9 mouse cellular contexts compared by ENCODE assay signal in genomic region chr6:120898188-120898833, GRCm38 (mm10). TPM values are rescaled to one million over a fixed set of nuclear protein-coding genes. Genes with fewer than 3 reads are reported as not detected.
DNase-seq lines count a peak whose midpoint lies in the region; ATAC-seq and TF ChIP-seq lines count a peak whose summit lies in the region.
"Had no signal": no experiment of that assay in that cellular context is flagged by ENCODE, and none has a peak within 500 bp of the region (broad histone marks: within the 10 kb centered on the region; RNA-seq: fewer than 3 reads in every experiment).

No protein-coding gene starts in this region.

- peak; percentile 85 for TF ChIP-seq RAD21 in MEL (IDR thresholded peaks at IDR 0.05; ENCODE audit: low read depth, low read length)

- H3K27ac ChIP-seq in MEL (ENCODE audit: control insufficient read depth, low read depth, low read length): no peak overlapping the region
- no peak overlapping the region for H3K27ac ChIP-seq in kidney, embryonic 14.5 days (ENCODE audit: low read depth, low read length)

- peaks cover 3 to 8% of the 10 kb centered on the region in 2 experiments for H3K36me3 ChIP-seq in MEL (ENCODE audit: control insufficient read depth in 1 of 2, insufficient read depth in 2 of 2, low read length in 2 of 2)
- H3K36me3 ChIP-seq in kidney, embryonic 14.5 days (ENCODE audit: control insufficient read depth, insufficient read depth, low read length): peaks cover 13% of the 10 kb centered on the region; the same call in 1 of the 2 replicates

- no peaks in the 10 kb centered on the region for H3K79me2 ChIP-seq in MEL (ENCODE audit: control insufficient read depth, insufficient read depth, low read length, poor library complexity)

- H3K4me3 ChIP-seq in MEL (ENCODE audit: control insufficient read depth in 1 of 2, insufficient read depth in 1 of 2, low read depth in 2 of 2, low read length in 2 of 2): no peak overlapping the region
- no peak overlapping the region for H3K4me3 ChIP-seq in kidney, embryonic 14.5 days (ENCODE audit: low read length)

- TF ChIP-seq EP300 in MEL (IDR thresholded peaks at IDR 0.05; ENCODE audit: low read depth in 1 of 2, low read length in 2 of 2): no peak

- TF ChIP-seq POLR2A in MEL (IDR thresholded peaks at IDR 0.05; ENCODE audit: control insufficient read depth in 1 of 2, insufficient read depth in 1 of 2, low read depth in 1 of 2, low read length in 2 of 2, poor library complexity in 1 of 2): no peak

- no peak overlapping the region for H3K9ac ChIP-seq in MEL (ENCODE audit: control insufficient read depth, low read depth, low read length, poor library complexity, severe bottlenecking)
- H3K9ac ChIP-seq in kidney, embryonic 14.5 days (ENCODE audit: low read depth, low read length): no peak overlapping the region

- H3K4me2 ChIP-seq in kidney, embryonic 14.5 days (replicated peaks; ENCODE audit: low read depth, low read length): no peak overlapping the region

- H3K27me3 ChIP-seq in MEL (ENCODE audit: control insufficient read depth in 1 of 2, insufficient read depth in 2 of 2, low read length in 2 of 2): no peaks in the 10 kb centered on the region
- H3K27me3 ChIP-seq in kidney, embryonic 14.5 days (ENCODE audit: control insufficient read depth, insufficient read depth, low read length): no peaks in the 10 kb centered on the region
- H3K27me3 ChIP-seq: Patski had no signal

- TF ChIP-seq CTCF in MEL (IDR thresholded peaks at IDR 0.05 in 2 of 3, conservative IDR thresholded peaks at IDR 0.05 in 1 of 3; ENCODE audit: control insufficient read depth in 1 of 3, insufficient read depth in 1 of 3, low read depth in 2 of 3, low read length in 3 of 3, poor library complexity in 1 of 3, severe bottlenecking in 1 of 3): peak; percentile 90 to 95 (median 91)

- WGBS in kidney, embryonic 14.5 days: 74% methylated on average over 6 of the region's 6 CpGs

- peak; percentile 26 to 41 for DNase-seq in frontal cortex, postnatal 36 days (ENCODE audit: low spot score in 2 of 2)
- DNase-seq in frontal cortex, postnatal 10 days (ENCODE audit: low spot score in 2 of 2): no peak
- DNase-seq in MEL (ENCODE audit: low read depth, low spot score): peak; percentile 72
- peak; percentile 63 to 78 for DNase-seq in cerebellum, postnatal 10 days
- peak; percentile 20 to 42 for DNase-seq in heart, adult 9 months (ENCODE audit: low spot score in 2 of 2)
- peak; percentile 53 for DNase-seq in lung, postnatal 14 days
- peak; percentile 36 to 73 for DNase-seq in spleen, postnatal 4 days (ENCODE audit: low spot score in 2 of 2)

- H3K4me1 ChIP-seq in MEL (ENCODE audit: control insufficient read depth in 1 of 2, insufficient read depth in 2 of 2, low read length in 2 of 2): peaks cover 1 to 2% of the 10 kb centered on the region in 2 experiments
- no peaks in the 10 kb centered on the region for H3K4me1 ChIP-seq in kidney, embryonic 14.5 days (ENCODE audit: control insufficient read depth, insufficient read depth, low read length)

- peak; percentile 28; the same call in 1 of the 2 replicates for ATAC-seq in kidney, embryonic 14.5 days (ENCODE audit: low FRiP score, low TSS enrichment)
- ATAC-seq: Patski had no signal

- no peaks in the 10 kb centered on the region for H3K9me3 ChIP-seq in MEL (replicated peaks; ENCODE audit: insufficient read depth, low read length)
- no peaks in the 10 kb centered on the region for H3K9me3 ChIP-seq in kidney, embryonic 14.5 days (ENCODE audit: control insufficient read depth, low read length)

TF ChIP-seq in MEL, 35 proteins besides CTCF, POLR2A, EP300 and RAD21:
- peak; percentile 80 for TF ChIP-seq ZC3H11A (IDR thresholded peaks at IDR 0.05; ENCODE audit: low read depth, low read length)
- no peak for TF ChIP-seq MEF2A (IDR thresholded peaks at IDR 0.05; ENCODE audit: extremely low read depth, insufficient replicate concordance, low read depth, low read length, poor library complexity, severe bottlenecking)
- peak; percentile 89 for TF ChIP-seq SMC3 (IDR thresholded peaks at IDR 0.05; ENCODE audit: low read depth, low read length)

RNA-seq across cellular contexts. Expression of gene Bid, which starts 18.3 kb away (rescaled TPM):
- 27.5 and 28.2 TPM in 2 replicates for total RNA-seq in MEL (2012; rRNA removed)
- polyA plus RNA-seq in MEL (2012; ENCODE audit: insufficient read depth in 1 of 2, insufficient read length in 2 of 2, low read depth in 1 of 2, low replicate concordance in 2 of 2, missing spikeins in 1 of 2): 10 to 100 TPM in 1 of 2 experiments, not detected in 1; 50.2 TPM
- polyA plus RNA-seq in kidney, embryonic 14.5 days (2014; fragmentation: Nextera tagmentation; extraction: Ambion mirVana): 19.6 and 25.1 TPM in 2 replicates

Comparison
In these comparisons a context has a peak if more than half of its experiments do, and no peak if none do; other contexts are left out.
1. DNase-seq: peak in frontal cortex, postnatal 36 days (2 of 2), MEL (single experiment), cerebellum, postnatal 10 days (2 of 2), heart, adult 9 months (2 of 2), lung, postnatal 14 days (single experiment) and spleen, postnatal 4 days (2 of 2); none in frontal cortex, postnatal 10 days (0 of 2).